Mouse (Mus musculus) left cerebral cortex, adult 11 months (tissue): ENCODE measurements around the gene Atf6.

ENCODE experiments used
- DNase-seq: peaks from one replicate; pipeline ENCODE4 v3.0.0; 2022; ENCODE audit warnings: low spot score

The Atf6 gene

DNA sequence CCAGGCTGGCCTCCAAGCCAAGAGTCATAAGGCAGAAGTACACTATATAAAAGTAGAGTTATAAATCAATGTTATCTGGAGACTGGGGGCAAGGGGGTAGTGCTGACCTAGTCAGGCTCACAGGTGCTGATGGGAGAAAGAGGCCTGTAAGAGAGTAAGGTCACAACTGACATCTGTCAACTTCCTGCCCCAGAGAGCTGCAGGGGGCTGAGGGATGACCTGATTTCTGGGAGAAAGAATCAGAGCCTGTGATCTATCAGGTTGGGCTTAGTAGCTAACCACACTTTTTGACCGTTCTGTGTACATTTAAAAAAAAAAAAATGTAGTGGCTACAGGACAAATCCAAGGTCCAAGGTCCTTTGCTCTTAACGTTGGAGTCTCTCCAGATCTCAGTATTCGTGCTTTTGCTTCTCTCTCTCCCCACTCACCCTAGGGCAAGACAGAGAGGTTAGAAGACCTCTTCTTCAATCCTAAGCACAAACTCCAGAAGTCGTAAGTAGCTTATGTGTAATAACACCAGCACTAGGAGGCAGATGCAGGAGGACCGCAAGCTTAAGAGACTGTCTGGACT, 15.4 kb upstream of the Atf6 start:
- no peak for DNase-seq

DNA sequence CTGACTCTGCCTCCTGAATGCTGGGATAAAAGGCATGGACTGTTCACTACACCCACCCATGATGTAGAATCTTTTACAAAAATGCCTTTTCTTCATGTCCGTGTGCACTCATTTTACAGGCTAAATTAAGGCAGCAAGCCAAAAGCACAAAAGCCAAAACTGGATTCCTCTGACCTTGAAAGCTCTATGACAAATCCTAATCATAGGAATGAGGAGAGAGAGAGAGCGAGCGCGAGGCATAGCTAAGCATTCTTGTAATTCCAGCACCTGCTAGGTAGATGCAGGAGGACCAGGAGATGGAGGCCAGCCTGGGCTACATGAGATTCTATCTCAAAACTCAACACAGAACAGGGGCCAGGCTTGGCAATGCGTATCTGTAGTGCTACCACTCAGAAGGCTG, 9.3 kb upstream of the Atf6 start:
- no peak for DNase-seq

DNA sequence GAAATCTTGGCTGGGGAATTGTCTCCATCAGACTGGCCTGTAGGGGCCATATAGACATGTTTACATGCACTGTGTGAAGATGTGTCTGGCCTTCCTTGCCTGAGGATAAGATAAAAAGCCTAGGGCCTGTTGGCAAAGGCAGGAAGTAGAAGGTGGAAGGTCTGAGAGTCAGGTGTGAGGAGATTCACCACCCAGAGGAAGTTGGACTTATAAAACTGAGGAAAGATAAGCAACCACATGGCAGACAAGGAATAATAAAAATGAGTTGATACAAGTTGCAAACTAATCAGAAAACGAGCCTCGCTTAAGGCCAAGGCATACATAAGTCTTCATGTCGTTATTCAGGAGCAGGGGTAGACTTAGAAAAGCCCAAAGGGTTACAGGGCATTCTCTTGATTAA, 8.1 kb upstream of the Atf6 start:
- DNase-seq: no peak

- DNase-seq: no peak
These were observed 4.4 kb upstream of the Atf6 start for GRCm38 (mm10) chr1:170871961-170872360.

GRCm38 (mm10) chr1:170871402-170871801, 3.8 kb upstream of the Atf6 start:
- DNase-seq: no peak

- no peak for DNase-seq
These were observed 1.3 kb upstream of the Atf6 start for GRCm38 (mm10) chr1:170868905-170869283.

DNA sequence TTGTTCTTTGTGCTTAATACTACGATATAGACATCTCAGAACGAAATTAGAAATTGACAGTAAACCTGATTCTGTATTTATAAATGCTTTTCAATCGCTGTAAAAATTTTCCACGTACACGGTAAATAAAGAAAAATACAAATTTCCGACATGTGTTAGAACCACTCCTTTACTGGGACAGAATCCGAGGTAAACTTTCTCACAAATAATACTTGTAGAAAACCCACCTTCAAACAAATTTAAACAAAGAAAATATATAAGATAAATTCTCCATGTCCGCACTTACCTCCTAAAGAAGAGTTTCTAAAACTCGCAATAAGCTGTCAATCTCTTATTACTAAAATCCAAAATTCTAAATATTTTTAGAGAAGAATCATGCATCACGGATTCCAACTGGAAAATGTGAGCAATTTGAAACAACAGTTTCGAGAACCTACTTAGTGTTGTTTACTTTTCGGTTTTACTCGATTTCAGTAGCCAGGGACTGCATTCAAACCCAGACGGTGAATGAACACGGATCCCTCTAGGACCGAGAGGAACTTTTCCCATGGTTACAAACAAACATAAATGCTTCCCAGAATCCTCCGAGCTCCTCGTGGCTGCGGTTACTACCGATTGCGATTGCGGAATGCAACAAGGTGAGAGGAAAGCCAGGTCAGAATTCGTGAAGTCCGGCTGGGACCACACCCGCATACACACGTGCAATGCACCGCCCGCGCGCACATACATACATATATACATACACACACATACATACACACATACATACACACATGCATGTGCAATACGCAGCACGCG, 735 bp upstream of the Atf6 start:
- peak; percentile 65 for DNase-seq

- DNase-seq: no peak
These were observed 430 bp downstream of the Atf6 start for GRCm38 (mm10) chr1:170866992-170867690.

- DNase-seq: no peak
These were observed 2.2 kb downstream of the Atf6 start for GRCm38 (mm10) chr1:170865406-170865805.

GRCm38 (mm10) chr1:170864754-170865153, 2.8 kb downstream of the Atf6 start:
- no peak for DNase-seq

DNA sequence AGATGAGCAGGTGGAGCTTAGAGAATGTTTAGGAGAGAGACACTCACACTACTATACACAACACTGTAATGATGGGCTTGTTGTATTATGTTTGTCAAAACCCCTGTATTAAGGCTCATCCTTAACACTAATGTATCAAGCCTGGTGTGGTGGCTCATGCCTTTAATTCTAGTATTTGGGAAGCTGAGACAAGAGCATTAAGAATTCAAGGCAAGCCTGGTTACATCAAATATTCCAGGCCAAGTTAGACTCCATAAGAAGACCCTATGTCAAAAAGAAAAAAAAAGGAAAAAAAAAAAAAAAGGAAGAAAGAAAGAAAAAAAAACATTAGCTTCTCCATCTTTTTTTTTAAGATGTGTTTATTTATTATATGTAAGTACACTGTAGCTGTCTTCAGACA, 3.3 kb downstream of the Atf6 start:
- no peak for DNase-seq

- DNase-seq: no peak
These were observed 4.5 kb downstream of the Atf6 start for GRCm38 (mm10) chr1:170863033-170863432.

GRCm38 (mm10) chr1:170862435-170862717, 5.2 kb downstream of the Atf6 start:
- no peak for DNase-seq

DNA sequence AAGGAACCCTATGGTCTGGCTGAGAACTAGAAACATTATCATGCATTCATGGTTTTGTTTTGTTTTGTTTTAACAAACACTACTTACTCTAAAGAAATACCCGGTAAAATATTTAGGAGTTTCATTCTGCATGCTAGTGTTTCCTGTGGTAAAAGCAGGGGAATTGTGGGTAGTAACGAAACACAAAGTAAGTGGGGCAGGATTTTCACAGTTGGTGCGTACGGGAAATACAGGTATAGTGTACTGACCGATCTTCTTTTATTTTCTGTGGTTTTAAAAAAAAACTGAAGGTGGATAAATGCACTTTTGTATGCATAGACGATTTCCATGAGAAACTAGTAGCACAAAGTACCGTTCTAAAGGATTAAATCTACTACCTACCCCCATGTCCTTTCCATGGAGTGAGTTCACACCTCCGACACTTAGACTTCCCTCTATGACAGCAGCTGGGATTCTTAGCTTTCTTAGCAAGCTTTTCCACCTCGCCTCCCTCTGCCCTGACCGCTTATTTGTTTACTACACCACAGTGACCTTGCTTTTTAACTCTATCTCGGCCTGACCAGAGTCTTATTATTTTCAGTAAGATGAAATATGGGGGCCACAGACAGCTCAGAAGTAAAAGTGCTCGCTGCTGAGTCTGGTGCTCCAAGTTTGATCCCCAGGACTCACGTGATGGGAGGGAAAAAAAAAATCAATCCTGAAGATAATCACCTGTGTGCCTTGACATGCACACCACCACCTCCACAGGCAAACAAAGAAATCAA, 5.7 kb downstream of the Atf6 start:
- no peak for DNase-seq

GRCm38 (mm10) chr1:170858872-170859271, 8.7 kb downstream of the Atf6 start:
- DNase-seq: no peak

GRCm38 (mm10) chr1:170857369-170857768, 10.2 kb downstream of the Atf6 start:
- DNase-seq: no peak

DNA sequence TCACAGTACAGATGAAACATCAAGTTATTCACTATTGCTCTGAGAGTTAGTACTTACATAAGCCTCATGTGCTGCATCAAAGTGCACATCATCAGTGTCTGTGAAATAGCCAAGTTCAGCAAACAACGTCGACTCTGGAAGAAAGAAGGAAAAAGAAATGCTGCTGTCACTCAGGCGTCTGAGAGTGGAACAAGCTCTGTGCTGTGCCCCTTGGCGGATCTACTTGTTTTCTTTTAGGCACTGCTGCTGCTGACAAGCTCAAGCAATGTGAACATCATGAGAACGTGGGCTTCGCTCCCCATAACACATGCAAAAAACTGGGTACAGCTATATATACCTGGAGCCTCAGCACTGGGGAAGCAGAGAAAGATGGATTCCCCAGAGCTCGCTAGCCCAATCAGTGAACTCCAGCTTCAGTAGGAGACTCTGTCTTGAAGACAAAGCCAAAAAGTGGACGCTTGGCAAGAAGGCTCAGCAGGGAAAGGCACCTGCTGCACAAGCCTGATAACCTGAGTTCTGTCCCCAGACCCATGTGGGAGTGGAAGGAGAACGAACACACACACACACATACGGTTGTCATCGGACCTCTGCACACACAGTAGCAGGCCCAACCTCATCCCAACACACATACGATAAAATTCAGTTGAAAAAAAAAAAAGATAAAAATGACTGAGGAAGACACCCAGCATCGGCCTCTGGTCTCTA, 12.4 kb downstream of the Atf6 start:
- no peak for DNase-seq

GRCm38 (mm10) chr1:170853604-170854003, 14.0 kb downstream of the Atf6 start:
- no peak for DNase-seq

DNA sequence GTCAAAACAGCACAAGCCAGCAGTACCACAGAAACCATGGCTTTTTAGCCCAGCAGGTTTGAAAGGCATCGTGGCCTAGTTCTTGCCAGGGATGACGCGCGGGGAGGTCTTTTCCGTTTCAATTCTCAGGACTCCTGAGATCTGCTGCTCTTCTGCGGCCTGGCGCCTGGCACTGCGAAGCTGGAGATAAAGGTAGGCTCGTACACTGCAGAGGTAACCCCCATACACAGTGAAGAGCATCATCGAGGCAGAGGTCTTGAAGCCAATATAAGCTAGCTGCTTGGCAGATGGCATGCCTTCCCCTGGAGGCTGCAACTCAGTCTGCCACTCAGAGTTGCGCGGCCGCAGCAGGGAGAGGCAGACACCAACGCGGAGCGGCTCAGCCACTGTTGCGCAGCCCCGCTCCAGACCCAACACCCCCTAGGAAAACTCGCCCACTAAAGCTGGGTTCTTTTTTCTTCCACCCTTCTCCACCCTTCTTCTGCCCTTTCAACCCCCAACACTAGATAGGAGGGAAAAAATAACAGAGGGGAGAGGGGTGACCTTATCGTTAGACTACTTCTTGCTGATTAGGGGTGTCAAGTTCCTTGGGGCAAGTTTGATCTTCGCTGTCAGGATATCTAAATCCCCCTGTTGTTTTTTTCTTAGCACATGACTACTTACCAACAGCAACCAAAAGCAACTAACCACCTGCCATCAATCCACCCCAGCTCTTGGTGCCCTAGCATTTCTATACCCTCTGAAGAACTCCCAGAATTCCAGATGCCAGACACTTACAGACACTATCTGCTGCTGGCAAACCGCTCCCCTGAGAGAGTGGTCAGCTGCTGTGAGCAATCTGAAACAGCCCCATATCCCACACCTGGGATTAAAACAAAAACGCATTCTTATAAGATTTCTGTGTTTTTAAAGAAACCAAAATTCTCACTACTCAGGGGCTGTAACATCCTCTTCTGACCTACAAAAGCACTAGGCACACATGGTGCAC, 16.6 kb downstream of the Atf6 start:
- DNase-seq: no peak

- no peak for DNase-seq
These were observed 17.6 kb downstream of the Atf6 start for GRCm38 (mm10) chr1:170850007-170850406.
